Mouse (Mus musculus): ENCODE measurements around the gene Scamp3.

GRCm38 (mm10) chr3:89231345-89231744 is 54.1 kb downstream of the Scamp3 start:
- TF ChIP-seq FLI1 (IDR thresholded peaks at IDR 0.05; ENCODE audit: low read length): no peak
- no peak for TF ChIP-seq GATA1 (IDR thresholded peaks at IDR 0.05; ENCODE audit: borderline replicate concordance, low read length)
